Mouse (Mus musculus) spleen, postnatal 0 days (tissue): ENCODE data around the gene Bcl7a. TPM values are rescaled to one million over a fixed set of nuclear protein-coding genes. Genes with fewer than 3 reads are reported as not detected.

Source experiments
- polyA plus RNA-seq: library from polyadenylated mRNA; unstranded; fragments of >200 nt; fragmentation: Nextera tagmentation; extraction: Ambion mirVana; gene quantifications from 2 replicates; pipeline ENCODE4 v1.2.1, GENCODE M21; 2015

Bcl7a gene
- polyA plus RNA-seq: 9.9 and 11.7 TPM in 2 replicates

GRCm38 (mm10) chr5:123343707-123344627, at the start of gene Bcl7a:
Gene Bcl7a, plus strand, starts transcription at chr5:123343834.

DNA sequence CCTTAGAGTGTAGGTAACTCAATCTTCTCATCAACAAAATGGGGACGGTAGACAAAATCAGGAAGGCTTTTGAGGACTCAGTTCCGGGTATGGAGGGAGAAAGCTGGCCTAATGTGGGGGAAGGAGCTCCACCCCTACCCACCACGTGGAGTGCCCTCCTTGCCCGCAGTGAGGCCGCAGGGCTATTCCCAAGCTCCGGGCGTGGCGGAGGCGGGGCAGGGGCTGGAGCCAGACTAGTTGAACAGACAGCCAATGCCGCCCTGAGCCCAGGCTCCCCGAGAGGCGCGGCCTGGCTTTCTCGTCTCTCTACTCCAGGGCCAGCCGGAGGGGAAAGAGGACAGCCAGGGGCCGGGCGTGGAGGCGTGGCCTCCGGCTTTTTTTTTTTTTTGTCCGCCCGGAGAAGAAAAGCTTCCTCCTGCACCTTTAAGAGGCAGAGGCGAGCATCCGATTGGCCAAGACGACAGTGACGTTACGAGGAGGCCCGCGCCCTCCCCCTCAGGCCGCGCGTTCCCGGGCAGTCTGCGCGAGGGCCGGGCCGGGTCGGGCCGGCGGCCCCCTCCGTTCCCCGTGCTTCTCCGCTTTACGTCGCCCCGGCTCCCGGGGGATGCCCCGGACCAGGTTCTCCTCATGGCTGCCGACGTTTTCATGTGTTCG, 50.8 kb downstream of the Bcl7a start, which contains the start of gene Mlxip:
Mlxip (plus strand) TSS at position 496 of the 654 bp plus-strand sequence.

Other genes with a start within 250 kb of the Bcl7a start
- gene Rhof, start 211.1 kb upstream of the Bcl7a start, polyA plus RNA-seq: 3.5 and 4.3 TPM in 2 replicates
- 8.2 and 8.9 TPM in 2 replicates for gene Setd1b, start 201.6 kb upstream of the Bcl7a start, polyA plus RNA-seq
- gene Psmd9, start 174.4 kb upstream of the Bcl7a start, polyA plus RNA-seq: 130 and 142 TPM in 2 replicates
- gene Hpd, start 161.1 kb upstream of the Bcl7a start, polyA plus RNA-seq: 0.42 and 0.76 TPM in 2 replicates
- 0.18 and 0.38 TPM in 2 replicates for gene Wdr66, start 91.7 kb upstream of the Bcl7a start, polyA plus RNA-seq
- 7.2 and 8.4 TPM in 2 replicates for gene Mlxip, start 51.0 kb downstream of the Bcl7a start, polyA plus RNA-seq
- not detected in 2 replicates for gene Lrrc43, start 145.5 kb downstream of the Bcl7a start, polyA plus RNA-seq
- not detected in 2 replicates for gene Il31, start 145.7 kb downstream of the Bcl7a start, polyA plus RNA-seq
- 0.12 TPM in 1 of 2 replicates, not detected in the other for gene B3gnt4, start 166.6 kb downstream of the Bcl7a start, polyA plus RNA-seq
- 70.7 and 72.1 TPM in 2 replicates for gene Diablo, start 180.3 kb downstream of the Bcl7a start, polyA plus RNA-seq
- gene Gm49027, start 181.7 kb downstream of the Bcl7a start, polyA plus RNA-seq: 0.25 and 0.36 TPM in 2 replicates
- gene Vps33a, start 229.2 kb downstream of the Bcl7a start, polyA plus RNA-seq: 16.1 and 17.2 TPM in 2 replicates